Mouse (Mus musculus) midbrain, embryonic 11.5 days (tissue): ENCODE data around the gene Mettl9. TPM values are rescaled to one million over a fixed set of nuclear protein-coding genes. Genes with fewer than 3 reads are reported as not detected.

Source experiments
- ATAC-seq: fragments of 200-750 bp; cut with Nextera tagmentation; 2 replicates; pipeline ENCODE4 v1.8.0; 2017; ENCODE audit warnings: moderate TSS enrichment, moderate library complexity; ENCODE audit not compliant: low FRiP score
- DNase-seq: peaks from one replicate; pipeline ENCODE4 v3.0.0; 2015; ENCODE audit warnings: low spot score; ENCODE audit errors: missing footprints
- H3K27ac ChIP-seq: fragments of 300-500 bp; sonication (generic); 2 replicates; pipeline ENCODE4 v1.5.1; 2014; ENCODE audit warnings: low read depth, low read length
- H3K27me3 ChIP-seq: fragments of 300-500 bp; sonication (generic); 2 replicates; pipeline ENCODE4 v1.6.1; 2014; ENCODE audit warnings: mild to moderate bottlenecking, low read length, moderate library complexity, mixed read lengths; ENCODE audit not compliant: control insufficient read depth, insufficient read depth
- H3K36me3 ChIP-seq: fragments of 300-500 bp; sonication (generic); 2 replicates; pipeline ENCODE4 v1.6.1; 2014; ENCODE audit warnings: mild to moderate bottlenecking, low read length, moderate library complexity, mixed read lengths; ENCODE audit not compliant: control insufficient read depth, insufficient read depth
- H3K4me1 ChIP-seq: fragments of 300-500 bp; sonication (generic); 2 replicates; pipeline ENCODE4 v1.6.1; 2014; ENCODE audit warnings: low read length; ENCODE audit not compliant: control insufficient read depth, insufficient read depth
- H3K4me2 ChIP-seq: fragments of 300-500 bp; sonication (generic); 2 replicates; pipeline ENCODE4 v1.6.1; 2014; ENCODE audit warnings: mild to moderate bottlenecking, moderate library complexity
- H3K4me3 ChIP-seq: fragments of 300-500 bp; sonication (generic); 2 replicates; pipeline ENCODE4 v1.5.1; 2014; ENCODE audit warnings: low read depth, low read length
- H3K9ac ChIP-seq: fragments of 300-500 bp; sonication (generic); 2 replicates; pipeline ENCODE4 v1.6.1; 2014; ENCODE audit warnings: low read length
- H3K9me3 ChIP-seq: fragments of 300-500 bp; sonication (generic); 2 replicates; pipeline ENCODE4 v1.6.1; 2016; ENCODE audit warnings: low read length; ENCODE audit not compliant: control insufficient read depth
- WGBS: fragments of 180-500 bp; shearing (Covaris S2); extraction: QIAGEN DNeasy Blood & Tissue Kit; methylation state at CpG from one replicate; pipeline ENCODE4 v1.1.7; 2014; 5-methylcytosine and 5-hydroxymethylcytosine counted together
- polyA plus RNA-seq: library from polyadenylated mRNA; unstranded; fragments of >200 nt; fragmentation: Nextera tagmentation; extraction: Ambion mirVana; gene quantifications from 2 replicates; pipeline ENCODE4 v1.2.1, GENCODE M21; 2014

The Mettl9 gene
- polyA plus RNA-seq: 284 and 290 TPM in 2 replicates

GRCm38 (mm10) chr7:121033856-121034652 lies at the start of gene Mettl9:
Mettl9 (plus strand) TSS chr7:121034445.
- DNase-seq (peak; percentile 100), ATAC-seq (peak; percentile 96)
- Histone ChIP-seq H3K4me2 (peak within 1 kb of the TSS; percentile 68), H3K27me3 (no peaks in the 10 kb centered on the region), H3K4me3 (peak within 1 kb of the TSS; percentile 88), H3K4me1 (peaks cover 13% of the 10 kb centered on the region), H3K27ac (peak within 1 kb of the TSS; percentile 96), H3K36me3 (no peaks in the 10 kb centered on the region), H3K9ac (peak within 1 kb of the TSS; percentile 99), H3K9me3 (no peaks in the 10 kb centered on the region)
- 4% methylated on average over 33 of the region's 43 CpGs for WGBS

- no peak overlapping the region for H3K4me3 ChIP-seq
- ATAC-seq: no peak
- H3K4me1 ChIP-seq: no peaks in the 10 kb centered on the region
- DNase-seq: peak; percentile 10
- H3K27me3 ChIP-seq: no peaks in the 10 kb centered on the region
- H3K36me3 ChIP-seq: no peaks in the 10 kb centered on the region
- no peak overlapping the region for H3K4me2 ChIP-seq
- no peaks in the 10 kb centered on the region for H3K9me3 ChIP-seq
- 71% methylated on average over 8 of the region's 8 CpGs for WGBS
- no peak overlapping the region for H3K9ac ChIP-seq
- no peak overlapping the region for H3K27ac ChIP-seq
These were observed 43.1 kb upstream of the Mettl9 start for GRCm38 (mm10) chr7:120991191-120991590.

- Histone ChIP-seq H3K4me3 (no peak overlapping the region), H3K27ac (no peak overlapping the region), H3K27me3 (no peaks in the 10 kb centered on the region), H3K4me1 (no peaks in the 10 kb centered on the region), H3K36me3 (no peaks in the 10 kb centered on the region), H3K9ac (no peak overlapping the region), H3K9me3 (no peaks in the 10 kb centered on the region), H3K4me2 (no peak overlapping the region)
- 72% methylated on average over 2 of the region's 2 CpGs for WGBS
- DNase-seq: no peak
- ATAC-seq: no peak
These were observed 35.2 kb upstream of the Mettl9 start for GRCm38 (mm10) chr7:120999021-120999530.

DNA sequence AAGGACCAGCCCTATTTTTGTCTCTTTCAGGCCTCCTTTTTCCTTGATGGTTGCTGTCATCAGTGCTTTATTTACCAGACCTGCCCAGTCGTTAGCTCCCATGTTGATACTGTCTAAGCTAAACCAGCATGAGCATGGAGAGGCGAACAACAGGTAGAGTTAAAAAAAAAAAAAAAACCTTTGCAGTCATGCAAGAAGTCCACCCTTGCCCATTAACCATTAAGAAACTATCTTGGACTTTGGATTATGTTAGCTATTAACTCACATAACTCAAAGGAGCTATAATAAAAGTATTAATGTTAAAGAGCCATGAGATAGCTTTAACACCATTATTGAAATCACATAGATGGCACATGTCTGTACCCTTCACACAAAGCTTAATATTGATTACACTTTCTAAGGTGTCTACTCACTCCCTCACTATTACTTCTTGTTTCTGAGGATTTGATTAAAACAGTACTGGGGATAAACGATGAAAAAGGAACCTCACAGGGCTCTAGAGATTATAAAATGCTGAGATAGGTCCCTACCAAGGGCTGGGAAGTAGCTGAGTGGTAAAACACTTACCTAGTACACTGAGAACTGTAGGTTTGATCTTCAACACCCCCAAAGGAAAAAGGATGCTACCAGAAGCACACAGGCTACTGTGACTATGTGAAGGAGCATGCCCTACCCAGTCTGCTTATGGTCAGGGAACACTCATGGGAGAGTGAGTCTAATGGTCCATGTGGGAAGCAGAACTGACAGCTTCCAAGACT lies 34.0 kb upstream of the Mettl9 start:
- H3K4me3 ChIP-seq: no peak overlapping the region
- H3K9me3 ChIP-seq: no peaks in the 10 kb centered on the region
- no peak overlapping the region for H3K4me2 ChIP-seq
- WGBS: 82% methylated on average over 3 of the region's 3 CpGs
- no peaks in the 10 kb centered on the region for H3K36me3 ChIP-seq
- H3K4me1 ChIP-seq: no peaks in the 10 kb centered on the region
- ATAC-seq (no peak), DNase-seq (no peak)
- no peak overlapping the region for H3K9ac ChIP-seq
- no peak overlapping the region for H3K27ac ChIP-seq
- no peaks in the 10 kb centered on the region for H3K27me3 ChIP-seq

- Histone ChIP-seq H3K4me3 (no peak overlapping the region), H3K4me2 (no peak overlapping the region), H3K9me3 (no peaks in the 10 kb centered on the region), H3K9ac (no peak overlapping the region), H3K36me3 (no peaks in the 10 kb centered on the region), H3K27me3 (no peaks in the 10 kb centered on the region), H3K27ac (no peak overlapping the region), H3K4me1 (no peaks in the 10 kb centered on the region)
- no peak for DNase-seq
- WGBS: 81% methylated on average over 3 of the region's 3 CpGs
- ATAC-seq: no peak
These were observed 32.4 kb upstream of the Mettl9 start for GRCm38 (mm10) chr7:121001879-121002278.

GRCm38 (mm10) chr7:121002407-121002928 lies 31.8 kb upstream of the Mettl9 start:
- Histone ChIP-seq H3K27ac (no peak overlapping the region), H3K4me1 (no peaks in the 10 kb centered on the region), H3K9ac (no peak overlapping the region), H3K4me2 (no peak overlapping the region), H3K36me3 (no peaks in the 10 kb centered on the region), H3K27me3 (no peaks in the 10 kb centered on the region), H3K9me3 (no peaks in the 10 kb centered on the region), H3K4me3 (no peak overlapping the region)
- WGBS: 90% methylated on average over 5 of the region's 5 CpGs
- DNase-seq (no peak), ATAC-seq (no peak)

DNA sequence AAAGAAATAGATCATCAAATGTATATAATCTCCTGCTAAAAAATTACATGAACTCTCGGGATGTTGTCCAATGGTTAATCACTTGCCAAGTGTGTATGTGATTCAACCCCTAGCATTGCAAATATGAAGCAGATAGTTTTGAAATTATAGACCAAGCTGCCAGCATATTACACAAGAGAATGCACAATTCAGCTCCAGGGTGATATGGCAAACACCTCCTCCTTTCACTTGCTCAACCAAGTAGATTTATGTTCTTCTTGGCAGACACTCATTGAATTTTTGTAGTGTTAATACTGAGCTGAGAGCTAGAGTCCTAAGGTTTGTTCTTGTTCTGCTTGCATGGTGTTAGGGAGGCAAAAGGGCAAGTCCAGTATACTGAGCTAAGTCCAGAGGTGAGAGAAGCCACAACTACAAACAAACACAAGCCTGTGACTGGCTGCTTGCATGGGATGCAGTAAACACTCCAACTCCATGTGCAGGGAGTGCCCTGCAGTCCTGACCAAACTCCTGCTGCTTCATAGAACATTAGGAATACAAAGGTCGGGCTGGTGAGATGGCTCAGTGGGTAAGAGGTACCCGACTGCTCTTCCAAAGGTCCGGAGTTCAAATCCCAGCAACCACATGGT lies 30.3 kb upstream of the Mettl9 start:
- Histone ChIP-seq H3K27me3 (no peaks in the 10 kb centered on the region), H3K9me3 (no peaks in the 10 kb centered on the region), H3K27ac (no peak overlapping the region), H3K36me3 (no peaks in the 10 kb centered on the region), H3K9ac (no peak overlapping the region), H3K4me2 (no peak overlapping the region), H3K4me1 (no peaks in the 10 kb centered on the region), H3K4me3 (no peak overlapping the region)
- WGBS: 78% methylated on average over 4 of the region's 4 CpGs
- ATAC-seq: no peak
- no peak for DNase-seq

- DNase-seq (no peak), ATAC-seq (no peak)
- WGBS: 71% methylated on average over 10 of the region's 10 CpGs
- Histone ChIP-seq H3K9me3 (no peaks in the 10 kb centered on the region), H3K4me2 (no peak overlapping the region), H3K4me3 (no peak overlapping the region), H3K27me3 (no peaks in the 10 kb centered on the region), H3K27ac (no peak overlapping the region), H3K9ac (no peak overlapping the region), H3K4me1 (no peaks in the 10 kb centered on the region), H3K36me3 (no peaks in the 10 kb centered on the region)
These were observed 22.2 kb upstream of the Mettl9 start for GRCm38 (mm10) chr7:121011794-121012689.
